Mouse (Mus musculus): ENCODE results near the gene Gm3127. TPM values are rescaled to one million over a fixed set of nuclear protein-coding genes. Genes with fewer than 3 reads are reported as not detected.
A peak's percentile ranks its signal among the peaks of the same experiment; 100 is the strongest.
"Not testable (repeated sequence)": the region's sequence is repeated elsewhere in the genome, so short reads cannot be mapped to it uniquely, and the experiment has no call there.

Gene Gm3127
- not detected in 2 replicates for polyA plus RNA-seq (2015; fragmentation: Nextera tagmentation; extraction: Ambion mirVana)

- H3K4me2 ChIP-seq, H3K27ac ChIP-seq: not testable (repeated sequence)
These were observed at the start of gene Gm3127 for GRCm38 (mm10) chr14:4164730-4165129. Gm3127 (plus strand) TSS chr14:4165030.

GRCm38 (mm10) chr14:4141646-4142045 is 23.2 kb upstream of the Gm3127 start:
- H3K9me3 ChIP-seq; H3K4me1 ChIP-seq; H3K36me3 ChIP-seq (replicated peaks); H3K9ac ChIP-seq; H3K4me2 ChIP-seq; ATAC-seq (replicated peaks); H3K4me3 ChIP-seq; H3K27me3 ChIP-seq (replicated peaks); H3K27ac ChIP-seq: not testable (repeated sequence)
- 94% methylated on average over 4 of the region's 4 CpGs for WGBS

More at GRCm38 (mm10) chr14:4164730-4165129, at the start of gene Gm3127:
- not testable (repeated sequence) for H3K27me3 ChIP-seq (replicated peaks); H3K4me3 ChIP-seq; H3K9me3 ChIP-seq; H3K36me3 ChIP-seq (replicated peaks); ATAC-seq (replicated peaks); H3K4me1 ChIP-seq; H3K9ac ChIP-seq
- 67% methylated on average over 1 of the region's 2 CpGs for WGBS

- peak overlapping the region; percentile 67 for H3K4me2 ChIP-seq
- peak overlapping the region; percentile 44 for H3K9ac ChIP-seq
- not testable (repeated sequence) for H3K36me3 ChIP-seq (replicated peaks); H3K27me3 ChIP-seq (replicated peaks); H3K4me1 ChIP-seq; H3K9me3 ChIP-seq; ATAC-seq (replicated peaks)
- WGBS: 2% methylated on average over 14 of the region's 14 CpGs
- H3K4me3 ChIP-seq: peak overlapping the region; percentile 46
- 0 out of 2 replicates have a peak overlapping the region, but pooled peaks have one; percentile 50 for H3K27ac ChIP-seq
These were observed 17.2 kb downstream of the Gm3127 start for GRCm38 (mm10) chr14:4182030-4182429.

GRCm38 (mm10) chr14:4182491-4183210 is 17.8 kb downstream of the Gm3127 start, which contains the start of gene Gm2974:
Gm2974 (plus strand) TSS chr14:4182576.
- H3K9me3 ChIP-seq, H3K4me1 ChIP-seq: not testable (repeated sequence)

GRCm38 (mm10) chr14:4183375-4183774 is 18.5 kb downstream of the Gm3127 start:
- not testable (repeated sequence) for H3K4me1 ChIP-seq; H3K36me3 ChIP-seq (replicated peaks); H3K4me2 ChIP-seq; H3K27ac ChIP-seq; H3K9ac ChIP-seq; H3K4me3 ChIP-seq; H3K27me3 ChIP-seq (replicated peaks); H3K9me3 ChIP-seq; ATAC-seq (replicated peaks)
- WGBS: 32% methylated on average over 7 of the region's 10 CpGs

More at GRCm38 (mm10) chr14:4182491-4183210, 17.8 kb downstream of the Gm3127 start, which contains the start of gene Gm2974:
- not testable (repeated sequence) for ATAC-seq (replicated peaks); H3K27me3 ChIP-seq (replicated peaks); H3K36me3 ChIP-seq (replicated peaks)
- WGBS: 8% methylated on average over 56 of the region's 59 CpGs
- Histone ChIP-seq H3K9ac (peak within 1 kb of the TSS; percentile 44), H3K4me2 (peak within 1 kb of the TSS; percentile 67), H3K4me3 (peak within 1 kb of the TSS; percentile 46), H3K27ac (0 out of 2 replicates have a peak within 1 kb of the TSS, but pooled peaks have one; percentile 50)

Other genes starting within 250 kb of the Gm3127 start
- not detected in 2 replicates for gene Gm3029, start 233.3 kb upstream of the Gm3127 start, polyA plus RNA-seq (2015; fragmentation: Nextera tagmentation; extraction: Ambion mirVana)
- 0.75 and 2.6 TPM in 2 replicates for gene Gm3095, start 201.5 kb upstream of the Gm3127 start, polyA plus RNA-seq (2015; fragmentation: Nextera tagmentation; extraction: Ambion mirVana)
- not detected in 2 replicates for gene Gm3099, start 166.6 kb upstream of the Gm3127 start, polyA plus RNA-seq (2015; fragmentation: Nextera tagmentation; extraction: Ambion mirVana)
- 3.5 and 4.3 TPM in 2 replicates for gene Gm5796, start 141.1 kb upstream of the Gm3127 start, polyA plus RNA-seq (2015; fragmentation: Nextera tagmentation; extraction: Ambion mirVana)
- not detected in 2 replicates for gene Gm3115, start 80.9 kb upstream of the Gm3127 start, polyA plus RNA-seq (2015; fragmentation: Nextera tagmentation; extraction: Ambion mirVana)
- 5.3 TPM in 2 replicates for gene Gm8108, start 54.5 kb upstream of the Gm3127 start, polyA plus RNA-seq (2015; fragmentation: Nextera tagmentation; extraction: Ambion mirVana)
- 8.0 and 10.0 TPM in 2 replicates for gene Gm2974, start 17.5 kb downstream of the Gm3127 start, polyA plus RNA-seq (2015; fragmentation: Nextera tagmentation; extraction: Ambion mirVana)
- gene Gm3138, start 84.6 kb downstream of the Gm3127 start, polyA plus RNA-seq (2015; fragmentation: Nextera tagmentation; extraction: Ambion mirVana): not detected in 2 replicates
- not detected in 2 replicates for gene Gm3149, start 152.3 kb downstream of the Gm3127 start, polyA plus RNA-seq (2015; fragmentation: Nextera tagmentation; extraction: Ambion mirVana)
- gene 2610042L04Rik, start 169.7 kb downstream of the Gm3127 start, polyA plus RNA-seq (2015; fragmentation: Nextera tagmentation; extraction: Ambion mirVana): 6.4 and 7.9 TPM in 2 replicates
- gene Gm3159, start 232.5 kb downstream of the Gm3127 start, polyA plus RNA-seq (2015; fragmentation: Nextera tagmentation; extraction: Ambion mirVana): not detected in 2 replicates